Mouse (Mus musculus): ENCODE measurements around the gene Scube1.

DNA sequence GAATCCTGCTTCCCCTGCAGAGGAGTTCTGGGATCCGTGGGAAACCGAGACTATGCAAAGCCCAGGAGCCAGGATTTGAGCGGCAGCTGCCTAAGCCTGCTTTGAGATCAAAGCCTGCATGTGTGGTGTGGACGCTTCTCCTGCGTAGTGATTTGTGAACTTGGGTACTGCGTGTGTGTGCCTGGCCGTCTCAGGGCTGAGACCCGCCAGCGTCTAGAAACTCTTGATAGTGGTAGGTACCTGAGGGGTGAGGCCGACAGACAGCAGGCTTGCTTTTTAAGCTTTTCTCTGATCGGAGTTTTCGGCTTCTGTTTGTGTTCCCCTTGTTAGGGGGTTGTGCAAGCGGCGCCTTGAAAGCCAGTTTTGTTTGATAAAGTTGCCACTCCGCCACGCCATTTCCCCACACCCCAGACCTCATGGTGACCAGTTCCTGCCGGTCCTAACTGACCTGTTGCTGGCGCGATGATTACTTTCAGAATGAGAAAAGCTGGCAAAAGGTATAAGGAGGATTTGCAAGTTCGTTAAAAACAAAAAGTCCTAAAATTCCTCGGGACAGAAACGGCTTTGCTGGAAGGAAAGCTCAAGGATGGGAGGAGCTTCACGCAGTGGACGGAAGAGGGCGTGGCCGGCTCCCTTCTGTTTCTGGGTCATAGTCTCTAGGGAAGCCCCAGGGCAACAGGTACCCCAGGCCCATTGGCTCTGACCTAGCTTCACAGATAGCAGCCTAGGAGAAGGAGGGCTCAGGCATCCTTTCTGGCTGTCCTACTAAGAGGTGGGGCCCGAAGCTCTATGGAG, 160.8 kb downstream of the Scube1 start:
- TF ChIP-seq CTCF (IDR thresholded peaks at IDR 0.05; ENCODE audit: low read depth) (0 out of 2 replicates have a peak, but pooled peaks have one; percentile 27), EP300 (IDR thresholded peaks at IDR 0.05; ENCODE audit: low read depth) (no peak)
